Mouse (Mus musculus) adrenal gland, adult (tissue): ENCODE measurements around the gene Slc16a13.
"Not testable (repeated sequence)": the region's sequence is repeated elsewhere in the genome, so short reads cannot be mapped to it uniquely, and the experiment has no call there.

Source experiments
- DNase-seq, 2 experiments: peaks; one replicate each; pipeline ENCODE4 v3.0.0; 2022 to 2023; ENCODE audit warnings: low spot score in 1 of 2; ENCODE audit not compliant: inconsistent age in 2 of 2

Slc16a13 gene

DNA sequence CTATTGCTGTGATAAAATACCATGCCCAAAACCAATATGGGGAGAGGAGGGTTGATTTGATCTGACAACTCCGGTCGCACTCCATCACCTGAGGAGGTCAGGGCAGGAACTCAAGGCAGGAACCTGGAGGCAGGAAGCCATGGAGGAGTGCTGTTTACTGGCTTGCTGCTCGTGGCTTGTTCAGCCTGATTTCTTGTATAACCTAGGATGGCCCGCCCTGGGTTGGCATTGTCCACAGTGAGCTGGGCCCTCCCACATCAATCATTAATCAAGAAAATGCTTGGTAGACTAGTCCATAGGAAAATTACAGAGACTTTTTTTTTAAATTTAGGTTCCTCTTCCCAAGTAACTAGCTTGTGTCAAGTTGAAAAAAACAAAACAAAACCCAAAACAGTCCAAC is 46.4 kb downstream of the Slc16a13 start:
- no peak for DNase-seq

DNA sequence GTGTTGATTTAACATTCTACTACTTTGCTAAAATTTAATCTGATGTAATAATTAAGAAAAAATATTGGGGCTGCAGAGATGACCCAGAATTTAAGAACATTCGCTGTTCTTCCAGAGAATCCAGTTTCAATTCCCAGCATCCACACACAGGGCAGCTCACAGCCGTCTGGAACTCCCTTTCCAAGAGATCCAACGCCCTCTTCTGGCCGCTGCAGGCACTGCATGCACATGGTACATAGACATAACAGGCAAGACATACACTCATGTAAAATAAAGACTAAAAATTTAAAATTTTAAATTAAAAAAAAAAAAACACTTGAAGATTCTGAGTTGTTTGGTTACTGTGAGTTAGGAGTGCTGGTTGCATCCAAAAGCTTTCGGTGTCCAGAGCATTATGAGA is 48.6 kb downstream of the Slc16a13 start:
- no peak for DNase-seq

DNA sequence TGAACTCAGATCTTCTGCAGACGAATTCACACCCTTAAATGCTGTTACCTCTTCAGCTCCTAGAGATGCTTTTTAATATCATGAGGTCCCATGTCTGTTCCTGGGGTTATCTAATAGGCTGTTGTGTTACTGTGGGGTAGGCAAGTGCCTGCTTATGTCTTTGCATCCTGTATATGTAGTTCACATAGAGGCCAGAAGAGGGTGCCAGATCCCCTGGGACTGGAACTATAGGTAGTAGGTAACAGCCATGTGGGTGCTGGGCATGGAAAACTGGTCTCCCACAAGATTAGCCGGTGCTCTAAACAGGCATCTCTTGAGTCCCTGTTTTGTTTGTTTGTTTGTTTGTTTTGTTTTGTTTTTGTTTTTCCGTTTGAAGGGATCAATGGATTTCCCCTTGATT is 49.0 kb downstream of the Slc16a13 start:
- DNase-seq: peak in 1 of 2 experiments; percentile 79

DNA sequence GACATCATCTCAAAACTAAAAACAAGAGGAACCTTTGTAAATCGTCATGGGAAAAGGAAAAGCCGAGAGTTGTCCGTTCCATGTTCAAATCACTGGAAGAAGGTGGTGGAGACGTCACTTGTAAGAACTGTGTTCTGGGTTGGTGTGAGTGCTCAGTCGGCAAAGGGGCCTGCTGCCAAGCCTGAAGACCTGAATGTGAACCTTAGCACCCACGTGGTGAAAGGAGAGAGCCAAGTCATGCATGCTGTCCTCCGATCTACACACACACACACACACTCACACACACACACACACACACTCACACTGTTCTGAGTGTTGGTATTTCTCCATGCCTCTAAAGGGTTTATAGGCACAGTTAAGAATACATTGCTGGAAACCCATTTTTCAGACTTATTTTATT is 49.7 kb downstream of the Slc16a13 start:
- DNase-seq: no peak

DNA sequence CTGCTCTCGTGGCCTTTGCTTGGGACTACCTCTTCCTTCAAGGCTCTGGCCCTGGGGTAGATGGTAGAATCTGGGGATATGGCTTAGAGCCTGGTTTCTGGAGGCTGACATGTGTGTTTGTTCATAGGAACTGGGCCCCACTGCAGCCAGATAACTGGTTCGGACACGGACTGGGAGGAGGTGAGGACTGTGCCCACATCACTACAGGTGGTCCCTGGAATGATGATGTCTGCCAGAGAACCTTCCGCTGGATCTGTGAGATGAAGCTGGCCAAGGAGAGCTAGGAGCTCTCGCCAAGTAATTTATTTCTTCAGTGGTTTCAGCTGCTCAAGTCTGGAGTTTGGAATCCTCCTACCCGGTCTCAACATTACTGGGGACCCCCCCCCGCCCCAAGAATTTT is 50.6 kb downstream of the Slc16a13 start:
- no peak for DNase-seq

DNA sequence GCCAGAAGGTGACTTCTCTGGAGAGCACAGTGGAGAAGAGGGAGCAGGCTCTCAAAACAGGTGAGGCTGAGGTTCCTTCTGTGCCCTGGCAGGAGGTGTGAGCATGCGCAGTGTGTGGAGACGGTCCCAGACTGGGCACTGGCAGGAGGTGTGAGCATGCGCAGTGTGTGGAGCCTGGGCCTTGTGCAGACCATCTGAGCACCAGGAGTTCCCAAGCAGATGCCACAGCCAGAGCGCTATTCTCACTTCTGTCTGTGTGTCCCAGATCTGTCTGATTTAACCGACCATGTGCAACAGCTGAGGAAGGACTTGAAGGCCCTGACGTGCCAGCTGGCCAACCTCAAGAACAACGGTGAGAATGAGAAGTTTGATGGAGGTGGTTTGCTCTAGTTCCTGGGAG is 51.4 kb downstream of the Slc16a13 start:
- not testable (repeated sequence) for DNase-seq

DNA sequence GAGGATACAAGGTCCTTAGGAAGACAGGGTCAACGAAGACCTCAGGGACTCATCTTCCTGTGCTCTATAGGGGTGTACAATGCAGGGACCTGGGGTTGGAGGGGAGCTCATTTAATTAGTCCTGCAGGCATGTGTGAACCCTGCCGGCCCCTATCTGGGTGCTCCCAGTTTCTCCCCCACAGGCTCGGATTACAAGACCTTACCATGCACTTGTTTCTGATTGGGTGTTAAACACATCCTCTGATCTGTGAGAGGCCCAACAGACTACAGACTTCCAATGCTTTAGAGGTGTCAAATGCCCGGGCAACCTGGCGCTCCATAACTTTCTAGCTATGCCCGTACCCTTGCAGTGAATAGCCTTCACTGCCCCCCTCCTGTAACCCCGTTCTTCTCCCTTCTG is 52.7 kb downstream of the Slc16a13 start:
- DNase-seq: no peak
